Mouse (Mus musculus): Measurements from ENCODE around the gene Rab35. TPM values are rescaled to one million over a fixed set of nuclear protein-coding genes. Genes with fewer than 3 reads are reported as not detected.

Gene Rab35
- polyA plus RNA-seq, 1 experiment from 2014 or later = 16.7 TPM

DNA sequence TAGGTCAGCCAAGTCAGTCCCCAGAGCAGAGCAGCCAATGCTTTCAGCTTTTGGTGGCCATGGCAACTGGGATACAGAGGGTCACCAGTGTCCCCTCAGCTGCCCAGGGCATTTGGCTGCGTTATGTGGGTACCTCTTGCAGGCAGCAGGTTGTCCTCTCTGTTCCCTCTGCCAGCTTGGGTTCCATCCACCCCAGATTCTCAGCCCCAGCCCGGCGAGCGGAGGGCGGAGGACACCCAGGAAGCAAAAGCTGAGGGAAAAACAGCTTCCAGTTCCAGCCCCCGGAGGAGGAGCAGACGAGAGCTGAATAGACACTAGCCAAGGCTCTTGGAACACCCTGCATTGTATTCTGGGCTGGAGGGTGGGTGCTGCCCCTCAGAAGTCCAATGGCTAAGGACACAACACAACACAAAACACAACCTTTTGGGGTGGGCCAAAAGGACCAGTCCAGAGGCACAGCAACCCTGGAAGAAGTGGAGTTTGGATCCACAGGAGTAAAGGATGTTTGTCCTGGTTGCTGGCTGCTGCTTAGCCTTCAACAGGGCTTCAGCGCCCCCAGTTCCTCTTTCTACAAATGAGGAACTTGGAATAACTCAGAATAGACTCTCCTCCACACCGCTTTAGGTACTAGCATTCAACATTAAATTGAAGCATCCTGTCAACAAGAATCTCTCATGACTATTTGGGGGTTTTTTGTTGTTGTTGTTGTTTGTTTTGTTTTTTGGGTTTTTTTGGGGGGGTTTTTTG lies 7.8 kb upstream of the Rab35 start:
- ATAC-seq (ENCODE audit: low FRiP score) = no peak
- Histone ChIP-seq H3K9ac (no peak overlapping the region), H3K27ac (no peak overlapping the region)

DNA sequence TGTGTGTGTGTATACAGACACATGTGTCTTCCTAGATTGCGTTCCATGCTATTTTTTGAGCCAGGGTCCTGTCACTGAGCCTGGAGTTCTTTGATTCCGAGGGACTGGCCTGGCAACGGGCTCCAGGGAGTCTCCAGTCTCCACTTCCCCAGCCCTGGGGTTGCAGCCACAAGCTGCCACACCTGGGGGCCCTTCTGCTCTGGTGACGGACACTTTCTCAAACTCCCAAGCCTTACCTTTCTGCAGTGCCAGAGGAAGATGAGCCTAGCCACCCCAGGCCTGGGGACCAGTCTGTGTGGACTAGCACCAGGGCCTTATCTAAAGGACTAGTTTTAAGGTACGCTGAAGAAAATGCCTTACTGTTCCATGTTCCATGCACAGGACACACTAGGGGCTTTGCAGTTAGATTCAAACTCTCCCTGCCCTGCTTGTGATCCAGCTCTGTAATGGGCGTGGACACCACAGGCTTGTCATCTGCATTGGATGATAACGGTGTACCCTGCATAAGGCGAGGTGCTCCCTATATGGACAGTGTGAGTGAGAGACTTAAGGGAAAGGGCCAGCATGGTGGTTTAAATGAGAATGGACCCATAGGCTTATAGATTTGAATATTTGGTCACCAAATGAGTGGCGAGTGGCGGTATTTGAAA lies 5.3 kb upstream of the Rab35 start:
- 85% methylated on average over 10 of the region's 10 CpGs for WGBS
- H3K27ac ChIP-seq = no peak overlapping the region
- no peaks in the 10 kb centered on the region for H3K27me3 ChIP-seq
- no peaks in the 10 kb centered on the region for H3K9me3 ChIP-seq
- H3K4me3 ChIP-seq (replicated peaks) = no peak overlapping the region
- no peak overlapping the region for H3K4me2 ChIP-seq
- peaks cover 10% of the 10 kb centered on the region for H3K4me1 ChIP-seq
- peaks cover 14% of the 10 kb centered on the region for H3K36me3 ChIP-seq (replicated peaks)
- ATAC-seq (ENCODE audit: low FRiP score) = no peak
- H3K9ac ChIP-seq = no peak overlapping the region

More for the DNA sequence above, 7.8 kb upstream of the Rab35 start:
- Histone ChIP-seq H3K27me3 (no peaks in the 10 kb centered on the region), H3K36me3 (replicated peaks) (peaks cover 38% of the 10 kb centered on the region), H3K9me3 (no peaks in the 10 kb centered on the region), H3K4me1 (no peaks in the 10 kb centered on the region), H3K4me2 (no peak overlapping the region), H3K4me3 (replicated peaks) (no peak overlapping the region)
- 80% methylated on average over 9 of the region's 9 CpGs for WGBS

DNA sequence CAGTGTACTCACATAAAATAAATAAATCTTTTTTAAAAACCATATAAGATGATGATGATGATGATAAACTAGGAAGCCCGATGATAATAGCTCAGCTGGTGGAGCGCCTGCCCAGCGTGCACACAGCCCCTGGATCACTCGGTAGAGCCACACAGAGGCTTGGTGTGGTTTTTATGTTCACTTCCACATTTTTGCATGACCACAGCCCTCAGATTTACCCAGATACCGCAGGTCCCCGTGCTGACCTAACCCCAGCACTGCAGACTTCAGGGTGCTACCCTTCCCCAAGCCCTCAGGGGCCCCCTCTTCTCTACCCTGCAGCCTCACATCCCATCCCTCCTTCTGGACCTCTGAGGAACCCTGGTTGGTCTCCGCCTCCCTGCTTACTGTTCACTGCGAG lies 3.6 kb upstream of the Rab35 start:
- H3K9ac ChIP-seq = no peak overlapping the region
- no peak for ATAC-seq (ENCODE audit: low FRiP score)
- no peak overlapping the region for H3K27ac ChIP-seq
- 85% methylated on average over 8 of the region's 8 CpGs for WGBS
- no peak overlapping the region for H3K4me2 ChIP-seq
- H3K4me1 ChIP-seq = peaks cover 18% of the 10 kb centered on the region
- no peaks in the 10 kb centered on the region for H3K27me3 ChIP-seq
- H3K4me3 ChIP-seq (replicated peaks) = no peak overlapping the region
- no peaks in the 10 kb centered on the region for H3K9me3 ChIP-seq
- 0 out of 2 replicates have a peak, but pooled peaks cover 4% of the 10 kb centered on the region for H3K36me3 ChIP-seq (replicated peaks)

DNA sequence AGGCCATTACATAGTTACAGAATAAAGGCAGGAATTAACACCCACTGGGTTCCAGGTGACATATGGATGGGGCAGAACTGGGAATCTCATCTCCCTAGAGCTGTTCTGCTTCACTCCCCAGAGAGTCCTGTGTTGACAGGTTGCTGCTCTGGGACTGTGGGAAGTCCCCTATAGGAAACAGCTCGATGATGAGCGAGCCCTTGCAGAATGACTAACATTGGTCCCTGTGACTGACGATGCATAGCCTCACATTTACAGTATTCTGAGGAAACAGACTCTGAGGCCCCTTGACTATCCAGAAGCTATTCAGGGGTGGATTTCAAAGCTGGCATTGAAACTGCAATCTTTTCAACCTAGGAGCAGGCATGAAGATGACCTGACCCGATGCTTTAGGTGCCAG lies 2.0 kb upstream of the Rab35 start:
- Histone ChIP-seq H3K4me2 (no peak overlapping the region), H3K9ac (no peak overlapping the region), H3K36me3 (replicated peaks) (no peaks in the 10 kb centered on the region), H3K27ac (no peak overlapping the region), H3K4me1 (peaks cover 34% of the 10 kb centered on the region), H3K4me3 (replicated peaks) (no peak overlapping the region), H3K9me3 (no peaks in the 10 kb centered on the region), H3K27me3 (no peaks in the 10 kb centered on the region)
- WGBS = 92% methylated on average over 4 of the region's 4 CpGs
- no peak for ATAC-seq (ENCODE audit: low FRiP score)

DNA sequence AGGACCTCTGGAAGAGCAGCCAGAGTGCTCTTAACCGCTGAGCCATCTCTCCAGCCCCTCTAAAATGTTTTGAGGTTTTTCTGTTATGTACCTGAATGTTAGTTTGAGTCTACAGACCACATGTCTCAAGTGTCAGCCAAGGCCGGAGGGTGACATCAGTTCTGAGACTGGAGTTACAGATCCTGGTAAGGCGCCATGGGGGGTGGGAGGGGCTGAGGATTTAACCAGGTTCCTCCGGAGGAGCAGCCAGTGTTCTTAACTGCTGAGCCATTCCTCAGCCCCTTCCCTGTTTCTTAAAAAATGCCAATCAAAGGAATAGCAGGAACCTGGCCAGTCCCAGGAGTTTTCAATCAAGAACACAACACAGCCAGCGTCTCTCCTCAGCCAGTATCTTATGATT lies 1.4 kb upstream of the Rab35 start:
- Histone ChIP-seq H3K4me3 (replicated peaks) (no peak overlapping the region; the same call in 1 of the 2 replicates), H3K9me3 (no peaks in the 10 kb centered on the region), H3K27me3 (no peaks in the 10 kb centered on the region), H3K4me2 (no peak overlapping the region), H3K9ac (no peak overlapping the region), H3K4me1 (peaks cover 41% of the 10 kb centered on the region), H3K36me3 (replicated peaks) (no peaks in the 10 kb centered on the region), H3K27ac (no peak overlapping the region)
- 48% methylated on average over 5 of the region's 5 CpGs for WGBS
- ATAC-seq (ENCODE audit: low FRiP score) = no peak

DNA sequence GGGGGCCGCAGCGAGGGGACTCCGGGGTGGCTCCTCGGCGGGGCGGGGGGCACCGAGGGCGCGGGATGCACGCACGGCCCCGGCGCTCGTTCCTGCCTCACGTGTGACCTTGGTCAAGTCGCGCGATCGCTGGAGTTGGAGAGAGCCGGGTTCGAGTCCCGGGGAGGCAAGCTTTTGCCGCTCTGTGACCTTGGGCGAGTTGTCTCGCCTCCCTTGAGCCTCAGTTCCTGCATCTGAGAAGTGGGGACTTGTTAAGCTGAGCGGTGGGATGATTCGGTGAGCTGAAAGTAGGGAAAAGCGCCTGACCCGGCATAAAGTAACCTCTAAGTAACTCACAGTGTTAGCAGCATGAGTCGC lies 628 bp downstream of the Rab35 start:
- no peaks in the 10 kb centered on the region; the same call in 1 of the 2 replicates for H3K36me3 ChIP-seq (replicated peaks)
- H3K4me1 ChIP-seq = peaks cover 51% of the 10 kb centered on the region
- ATAC-seq (ENCODE audit: low FRiP score) = peak; percentile 13
- H3K9me3 ChIP-seq = no peaks in the 10 kb centered on the region
- no peaks in the 10 kb centered on the region for H3K27me3 ChIP-seq
- peak overlapping the region; percentile 95 for H3K27ac ChIP-seq
- peak overlapping the region; percentile 75 for H3K4me2 ChIP-seq
- peak overlapping the region; percentile 93 for H3K9ac ChIP-seq
- 2% methylated on average over 21 of the region's 30 CpGs for WGBS
- H3K4me3 ChIP-seq (replicated peaks) = peak overlapping the region; percentile 83

DNA sequence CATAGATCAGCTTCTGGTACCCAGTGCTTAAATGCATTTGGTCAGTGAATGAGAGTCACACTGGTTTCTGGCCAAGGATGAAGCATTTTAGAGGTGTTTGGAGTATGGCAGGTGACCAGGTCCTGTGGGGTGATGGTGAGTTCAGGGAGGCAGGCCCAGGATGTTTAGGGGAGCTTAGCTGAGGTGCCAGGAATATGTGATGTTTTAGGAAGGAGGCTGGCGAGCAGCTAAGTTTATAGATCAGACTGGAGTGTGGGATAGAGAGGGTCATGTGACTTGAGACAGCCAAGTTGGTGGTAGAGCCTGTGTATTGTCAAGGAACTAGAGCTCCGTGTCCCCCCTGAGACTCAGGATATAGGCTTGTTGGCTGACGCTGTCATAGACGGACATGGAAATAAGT lies 1.4 kb downstream of the Rab35 start:
- H3K4me3 ChIP-seq (replicated peaks) = peak overlapping the region; percentile 83
- H3K9ac ChIP-seq = peak overlapping the region; percentile 93; the same call in 1 of the 2 replicates
- no peaks in the 10 kb centered on the region for H3K9me3 ChIP-seq
- peak overlapping the region; percentile 75 for H3K4me2 ChIP-seq
- peaks cover 51% of the 10 kb centered on the region for H3K4me1 ChIP-seq
- H3K27me3 ChIP-seq = no peaks in the 10 kb centered on the region
- ATAC-seq (ENCODE audit: low FRiP score) = no peak
- H3K27ac ChIP-seq = no peak overlapping the region
- H3K36me3 ChIP-seq (replicated peaks) = peaks cover 5% of the 10 kb centered on the region; the same call in 1 of the 2 replicates
- 69% methylated on average over 4 of the region's 4 CpGs for WGBS

DNA sequence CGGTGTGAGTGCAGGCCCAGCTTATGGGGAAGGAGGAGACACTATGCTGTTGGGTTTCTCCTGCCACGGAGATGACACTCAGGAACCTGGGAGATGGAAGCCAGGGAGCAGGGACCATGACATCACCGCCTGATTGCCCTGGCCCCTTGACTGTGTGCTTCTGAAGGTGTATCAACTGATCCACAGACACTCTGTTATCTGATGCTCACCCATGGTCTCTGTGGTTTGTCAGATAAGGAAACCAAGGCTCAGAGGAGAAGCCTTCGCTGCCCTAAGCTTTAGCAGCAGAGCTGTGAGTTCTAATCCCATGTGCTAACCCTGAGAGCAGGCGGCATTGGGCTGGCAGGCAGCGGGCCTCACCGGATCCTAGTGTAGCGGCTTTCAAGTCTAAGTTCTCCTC lies 2.3 kb downstream of the Rab35 start:
- H3K4me2 ChIP-seq = no peak overlapping the region
- peaks cover 13% of the 10 kb centered on the region for H3K36me3 ChIP-seq (replicated peaks)
- no peak overlapping the region for H3K9ac ChIP-seq
- no peaks in the 10 kb centered on the region for H3K27me3 ChIP-seq
- H3K27ac ChIP-seq = no peak overlapping the region
- WGBS = 91% methylated on average over 8 of the region's 8 CpGs
- no peak overlapping the region for H3K4me3 ChIP-seq (replicated peaks)
- no peaks in the 10 kb centered on the region for H3K9me3 ChIP-seq
- no peak for ATAC-seq (ENCODE audit: low FRiP score)
- H3K4me1 ChIP-seq = peaks cover 51% of the 10 kb centered on the region

DNA sequence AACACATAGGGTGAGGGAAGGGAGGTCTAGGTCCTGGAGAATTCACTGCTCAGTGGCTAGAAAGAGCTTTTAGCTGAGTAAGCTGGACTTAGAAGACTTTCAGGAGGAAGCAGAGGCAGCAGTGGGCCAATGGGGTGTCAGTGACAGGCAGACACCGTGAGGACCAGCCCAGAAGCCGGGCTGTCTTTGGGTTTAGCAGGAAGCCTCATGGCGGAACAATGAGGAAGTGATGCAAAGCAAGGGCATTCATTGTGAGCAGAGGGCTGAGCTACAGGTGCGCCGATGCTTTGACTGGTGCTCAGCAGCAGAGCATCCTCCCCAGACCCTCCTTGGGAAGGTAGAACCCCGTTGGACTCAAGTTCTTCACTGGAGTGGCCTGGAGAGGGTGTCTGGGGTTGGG lies 3.8 kb downstream of the Rab35 start:
- Histone ChIP-seq H3K27ac (no peak overlapping the region), H3K36me3 (replicated peaks) (peaks cover 28% of the 10 kb centered on the region), H3K4me3 (replicated peaks) (no peak overlapping the region), H3K9me3 (no peaks in the 10 kb centered on the region), H3K9ac (no peak overlapping the region), H3K27me3 (no peaks in the 10 kb centered on the region), H3K4me2 (no peak overlapping the region), H3K4me1 (peaks cover 47% of the 10 kb centered on the region)
- WGBS = 69% methylated on average over 6 of the region's 6 CpGs
- ATAC-seq (ENCODE audit: low FRiP score) = no peak

DNA sequence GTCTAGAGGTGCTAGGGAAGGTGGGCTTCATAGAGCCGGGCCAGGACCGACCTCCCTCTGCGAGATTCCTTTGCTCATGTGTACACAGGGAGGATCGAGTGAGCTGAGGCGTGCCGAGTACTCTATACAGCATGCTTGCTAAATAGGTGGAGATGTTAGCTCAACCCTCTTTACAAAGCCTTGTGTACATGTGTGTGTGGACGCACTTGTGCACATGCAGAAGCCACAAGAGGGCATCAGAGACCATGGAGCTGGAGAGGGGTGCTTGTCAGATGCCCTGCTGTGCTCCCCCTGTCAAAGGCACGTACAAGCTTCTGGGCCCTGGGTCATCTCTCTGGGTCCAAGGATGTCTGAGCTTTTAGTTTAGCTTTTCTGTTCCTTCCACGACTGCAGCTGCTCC lies 12.5 kb downstream of the Rab35 start:
- ATAC-seq (ENCODE audit: low FRiP score) = no peak
- H3K9ac ChIP-seq = no peak overlapping the region
- WGBS = 88% methylated on average over 9 of the region's 9 CpGs
- H3K27me3 ChIP-seq = no peaks in the 10 kb centered on the region
- no peak overlapping the region for H3K27ac ChIP-seq
- H3K4me2 ChIP-seq = no peak overlapping the region
- no peaks in the 10 kb centered on the region for H3K4me1 ChIP-seq
- no peak overlapping the region for H3K4me3 ChIP-seq (replicated peaks)
- peaks cover 97% of the 10 kb centered on the region for H3K36me3 ChIP-seq (replicated peaks)
- no peaks in the 10 kb centered on the region for H3K9me3 ChIP-seq

DNA sequence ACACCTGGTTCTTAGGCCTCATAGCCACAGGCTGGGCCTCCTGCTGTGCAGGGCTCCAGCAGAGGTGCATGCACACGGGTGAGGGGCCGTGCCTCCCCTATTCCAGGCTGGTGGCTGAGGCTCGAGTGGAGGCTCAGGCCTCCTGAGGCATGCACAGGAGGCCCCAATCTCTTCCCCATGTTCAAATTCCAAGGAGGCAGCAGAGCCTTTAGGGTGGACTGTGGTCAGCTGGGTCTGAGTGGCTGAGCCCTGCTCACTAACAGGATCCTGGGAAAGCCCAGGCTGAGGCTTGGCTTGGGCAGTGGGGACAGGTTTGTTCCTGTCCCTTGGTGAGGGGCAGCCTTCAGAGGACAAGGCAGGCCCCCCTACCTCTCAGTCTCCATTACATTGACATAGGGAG lies 17.2 kb downstream of the Rab35 start:
- ATAC-seq (ENCODE audit: low FRiP score) = no peak
- 0 out of 2 replicates have a peak overlapping the region, but pooled peaks have one; percentile 25 for H3K27ac ChIP-seq

DNA sequence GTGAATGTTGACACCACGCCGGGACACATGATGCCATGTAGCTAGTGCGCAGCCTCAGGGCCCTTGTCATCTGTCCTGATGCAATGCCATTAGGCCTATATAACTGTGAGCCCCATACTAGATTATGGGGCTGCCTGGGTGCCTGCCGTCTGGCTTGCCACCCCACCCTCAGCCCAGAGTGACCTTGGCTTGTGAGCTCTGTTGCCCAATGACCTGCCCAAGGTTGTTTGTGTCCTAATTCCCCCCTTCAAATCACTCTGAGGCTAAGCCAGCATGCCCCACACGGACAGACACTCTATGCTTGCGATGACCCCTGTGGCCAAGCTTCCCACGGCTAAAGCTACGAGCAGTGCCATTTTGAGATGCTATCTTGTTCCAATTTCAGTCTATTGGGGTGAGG lies 18.0 kb downstream of the Rab35 start:
- Histone ChIP-seq H3K36me3 (replicated peaks) (peaks cover 41% of the 10 kb centered on the region), H3K27me3 (no peaks in the 10 kb centered on the region), H3K4me2 (no peak overlapping the region), H3K9me3 (no peaks in the 10 kb centered on the region), H3K4me1 (peaks cover 14% of the 10 kb centered on the region), H3K4me3 (replicated peaks) (no peak overlapping the region), H3K9ac (no peak overlapping the region), H3K27ac (no peak overlapping the region)
- 89% methylated on average over 8 of the region's 8 CpGs for WGBS
- ATAC-seq (ENCODE audit: low FRiP score) = no peak

More for the DNA sequence above, 17.2 kb downstream of the Rab35 start:
- no peak overlapping the region for H3K4me2 ChIP-seq
- H3K9ac ChIP-seq = no peak overlapping the region
- H3K4me1 ChIP-seq = peaks cover 14% of the 10 kb centered on the region
- peaks cover 50% of the 10 kb centered on the region for H3K36me3 ChIP-seq (replicated peaks)
- no peaks in the 10 kb centered on the region for H3K9me3 ChIP-seq
- no peak overlapping the region for H3K4me3 ChIP-seq (replicated peaks)
- WGBS = 67% methylated on average over 3 of the region's 3 CpGs
- H3K27me3 ChIP-seq = no peaks in the 10 kb centered on the region

DNA sequence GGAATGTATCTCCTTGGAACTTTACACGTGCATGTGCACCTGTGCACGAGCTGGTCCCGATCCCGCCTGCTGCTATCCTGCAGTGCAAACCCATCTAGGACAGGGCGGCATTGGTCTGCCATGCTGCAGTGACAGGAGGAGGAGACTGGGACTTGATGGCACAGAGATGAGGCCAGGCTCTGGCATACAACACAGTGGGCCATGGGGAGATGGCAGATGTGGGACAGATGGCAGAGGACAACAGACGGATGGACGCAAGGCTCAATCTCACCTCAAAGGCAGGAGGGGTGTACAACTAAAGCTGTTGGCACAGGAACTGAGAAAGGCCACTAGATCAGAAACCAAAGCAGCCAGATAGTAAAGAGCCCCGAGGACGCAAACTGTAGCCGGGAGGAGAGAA lies 19.2 kb downstream of the Rab35 start:
- Histone ChIP-seq H3K36me3 (replicated peaks) (peaks cover 30% of the 10 kb centered on the region), H3K27me3 (0 out of 2 replicates have a peak, but pooled peaks cover 2% of the 10 kb centered on the region), H3K4me1 (peaks cover 14% of the 10 kb centered on the region), H3K9ac (no peak overlapping the region), H3K27ac (no peak overlapping the region), H3K9me3 (no peaks in the 10 kb centered on the region), H3K4me2 (no peak overlapping the region), H3K4me3 (replicated peaks) (no peak overlapping the region)
- 93% methylated on average over 10 of the region's 10 CpGs for WGBS
- ATAC-seq (ENCODE audit: low FRiP score) = no peak
